In genomic region chr13:40243821-40244220, GRCm38 (mm10) we compare ENCODE assay signal across 19 mouse cellular contexts.
"Had no signal": no experiment of that assay in that cellular context is flagged by ENCODE, and none has a peak within 500 bp of the region (broad histone marks: within the 10 kb centered on the region; RNA-seq: fewer than 3 reads in every experiment).

No protein-coding gene starts in this region.

- H3K4me3 ChIP-seq: left cerebral cortex, adult 2 months; liver, embryonic 13.5 days; midbrain, embryonic 12.5 days; midbrain, embryonic 15.5 days; neural tube, embryonic 12.5 days; neural tube, embryonic 15.5 days; stomach, embryonic 15.5 days had no signal

- H3K36me3 ChIP-seq: liver, embryonic 13.5 days; midbrain, embryonic 12.5 days; midbrain, embryonic 15.5 days; neural tube, embryonic 12.5 days; neural tube, embryonic 15.5 days; stomach, embryonic 15.5 days had no signal

- ATAC-seq: inflammation-experienced regulatory T-cells, adult 6 months; intestine, embryonic 16.5 days; midbrain, embryonic 15.5 days had no signal

- H3K27me3 ChIP-seq: liver, embryonic 13.5 days; midbrain, embryonic 12.5 days; midbrain, embryonic 15.5 days; neural tube, embryonic 12.5 days; neural tube, embryonic 15.5 days; stomach, embryonic 15.5 days had no signal

- H3K4me2 ChIP-seq: liver, embryonic 13.5 days; midbrain, embryonic 12.5 days; midbrain, embryonic 15.5 days; neural tube, embryonic 12.5 days; neural tube, embryonic 15.5 days; stomach, embryonic 15.5 days had no signal

- H3K9me3 ChIP-seq: liver, embryonic 13.5 days; midbrain, embryonic 12.5 days; midbrain, embryonic 15.5 days; neural tube, embryonic 12.5 days; neural tube, embryonic 15.5 days; stomach, embryonic 15.5 days had no signal

- DNase-seq: kidney, adult 18-20 months; kidney, adult 9 months; kidney, postnatal 14 days; kidney, postnatal 4 days; layer of hippocampus, postnatal 36 days; liver, embryonic 13.5 days; right cerebral cortex, adult 18-20 months; right cerebral cortex, postnatal 14 days; right cerebral cortex, postnatal 4 days; thymus, postnatal 25 days had no signal

- H3K4me1 ChIP-seq: liver, embryonic 13.5 days; midbrain, embryonic 12.5 days; midbrain, embryonic 15.5 days; neural tube, embryonic 12.5 days; neural tube, embryonic 15.5 days; stomach, embryonic 15.5 days had no signal

- H3K9ac ChIP-seq: liver, embryonic 13.5 days; midbrain, embryonic 12.5 days; midbrain, embryonic 15.5 days; neural tube, embryonic 12.5 days; neural tube, embryonic 15.5 days; stomach, embryonic 15.5 days had no signal

- H3K27ac ChIP-seq: left cerebral cortex, adult 2 months; liver, embryonic 13.5 days; macrophage; midbrain, embryonic 12.5 days; midbrain, embryonic 15.5 days; neural tube, embryonic 12.5 days; neural tube, embryonic 15.5 days; stomach, embryonic 15.5 days had no signal
